Comparison of ENCODE assay signal across 9 mouse cellular contexts in the genomic region with DNA sequence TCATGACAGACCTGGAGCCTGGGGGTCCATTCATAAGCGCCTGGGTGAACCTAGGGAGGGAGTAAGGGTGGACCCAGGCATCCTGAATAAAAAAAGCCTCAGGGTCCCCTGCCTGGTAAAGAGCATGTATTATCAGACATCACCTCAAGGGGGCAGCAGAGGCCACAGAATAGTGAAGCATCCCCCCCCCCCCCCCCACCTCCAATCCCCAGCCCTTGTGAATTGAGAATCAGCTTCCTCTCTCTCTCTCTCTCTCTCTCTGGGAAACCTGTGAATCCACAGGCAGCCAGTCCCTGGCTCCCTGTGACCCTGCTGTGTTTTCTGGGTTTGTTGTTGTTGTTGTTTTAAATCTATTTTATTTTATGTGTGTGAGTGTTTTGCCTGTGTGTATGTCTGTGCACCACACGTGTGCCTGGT. TPM values are rescaled to one million over a fixed set of nuclear protein-coding genes. Genes with fewer than 3 reads are reported as not detected.
A peak's percentile ranks its signal among the peaks of the same experiment; 100 is the strongest.
DNase-seq lines count a peak whose midpoint lies in the region; ATAC-seq and TF ChIP-seq lines count a peak whose summit lies in the region.
"Had no signal": no experiment of that assay in that cellular context is flagged by ENCODE, and none has a peak within 500 bp of the region (broad histone marks: within the 10 kb centered on the region; RNA-seq: fewer than 3 reads in every experiment).

No protein-coding gene starts in this region.

- H3K9me3 ChIP-seq in midbrain, embryonic 15.5 days = no peaks in the 10 kb centered on the region
- H3K9me3 ChIP-seq: embryonic facial prominence, embryonic 12.5 days had no signal

- no peaks in the 10 kb centered on the region for H3K27me3 ChIP-seq in midbrain, embryonic 15.5 days (replicated peaks)
- H3K27me3 ChIP-seq: embryonic facial prominence, embryonic 12.5 days had no signal

- H3K36me3 ChIP-seq in midbrain, embryonic 15.5 days (replicated peaks) = no peaks in the 10 kb centered on the region
- H3K36me3 ChIP-seq: embryonic facial prominence, embryonic 12.5 days had no signal

- no peak overlapping the region for H3K4me3 ChIP-seq in cortical plate, adult 2 months (ENCODE audit: insufficient read depth, low read length)
- H3K4me3 ChIP-seq in midbrain, embryonic 15.5 days = no peak overlapping the region
- H3K4me3 ChIP-seq: embryonic facial prominence, embryonic 12.5 days had no signal

- H3K4me1 ChIP-seq in cortical plate, adult 2 months (ENCODE audit: control insufficient read depth, insufficient read depth, low read length) = no peaks in the 10 kb centered on the region
- H3K4me1 ChIP-seq in midbrain, embryonic 15.5 days = peaks cover 3% of the 10 kb centered on the region; the same call in 1 of the 2 replicates
- H3K4me1 ChIP-seq: embryonic facial prominence, embryonic 12.5 days had no signal

- no peak for TF ChIP-seq POLR2A in cortical plate, adult 2 months (IDR thresholded peaks at IDR 0.05; ENCODE audit: extremely low read depth, insufficient read depth, low read length)

- no peak overlapping the region for H3K4me2 ChIP-seq in midbrain, embryonic 15.5 days
- H3K4me2 ChIP-seq: embryonic facial prominence, embryonic 12.5 days had no signal

- no peak overlapping the region for H3K27ac ChIP-seq in cortical plate, adult 2 months (ENCODE audit: insufficient read depth, low read length)
- no peak overlapping the region for H3K27ac ChIP-seq in midbrain, embryonic 15.5 days
- H3K27ac ChIP-seq: embryonic facial prominence, embryonic 12.5 days had no signal

- DNase-seq in left cerebral cortex, adult 18-20 months (ENCODE audit: low spot score in 2 of 2) = peak; percentile 28 to 73
- DNase-seq in left cerebral cortex, adult 11 months (ENCODE audit: low spot score) = no peak
- peak; percentile 52 for DNase-seq in Muller cell, postnatal 12 days (ENCODE audit: inconsistent ontology term)
- peak; percentile 68 to 71 for DNase-seq in heart, postnatal 36 days
- DNase-seq in layer of hippocampus, postnatal 14 days (ENCODE audit: low spot score in 2 of 2) = peak; percentile 40 to 68
- peak; percentile 75 for DNase-seq in thymus, postnatal 25 days

- intact Hi-C loops in heart, postnatal 36 days (cut with DNase I) = loop anchor here (1.0 to 10.0 kb wide), 8 partner anchors 94 to 698 kb away; no protein-coding TSS in a partner anchor

- peak; percentile 33; the same call in 1 of the 2 replicates for TF ChIP-seq CTCF in cortical plate, adult 2 months (IDR thresholded peaks at IDR 0.05; ENCODE audit: extremely low read depth, insufficient read depth, low read length)

- H3K9ac ChIP-seq in midbrain, embryonic 15.5 days = no peak overlapping the region
- H3K9ac ChIP-seq: embryonic facial prominence, embryonic 12.5 days had no signal

- ATAC-seq in midbrain, embryonic 15.5 days (replicated peaks) = peak; percentile 39; the same call in 1 of the 2 replicates

- WGBS in midbrain, embryonic 15.5 days = 14% methylated on average over 2 of the region's 2 CpGs

RNA-seq across cellular contexts. Expression of gene Psmg3, which starts 11.8 kb away (rescaled TPM):
- 10 to 100 TPM; 19.3 TPM for total RNA-seq in left cerebral cortex, adult 18-20 months (2021)
- polyA plus RNA-seq in cortical plate, adult 2 months (2012; rRNA removed) = 30.5 and 32.9 TPM in 2 replicates
- 10 to 100 TPM in 1 of 2 experiments, 1 to 10 TPM in 1; 9.5 to 11.8 TPM for total RNA-seq in heart, postnatal 36 days (2021)
- total RNA-seq in layer of hippocampus, postnatal 14 days (2021) = 10 to 100 TPM; 17.5 to 18.8 TPM
- polyA plus RNA-seq in midbrain, embryonic 15.5 days (2015; fragmentation: Nextera tagmentation; extraction: Ambion mirVana) = 74.0 and 78.2 TPM in 2 replicates

RNA-seq across cellular contexts. Expression of gene Gm26938, which starts 12.3 kb away (rescaled TPM):
- not detected for total RNA-seq in left cerebral cortex, adult 18-20 months (2021)
- not detected in 2 replicates for polyA plus RNA-seq in cortical plate, adult 2 months (2012; rRNA removed)
- total RNA-seq in heart, postnatal 36 days (2021) = not detected
- not detected for total RNA-seq in layer of hippocampus, postnatal 14 days (2021)
- polyA plus RNA-seq in midbrain, embryonic 15.5 days (2015; fragmentation: Nextera tagmentation; extraction: Ambion mirVana) = not detected in 2 replicates
- polyA plus RNA-seq: embryonic facial prominence, embryonic 12.5 days had no signal

RNA-seq across cellular contexts. Expression of gene Tmem184a, which starts 18.8 kb away (rescaled TPM):
- under 1 TPM; 0.35 to 0.53 TPM for total RNA-seq in left cerebral cortex, adult 18-20 months (2021)
- 0.04 and 0.21 TPM in 2 replicates for polyA plus RNA-seq in cortical plate, adult 2 months (2012; rRNA removed)
- total RNA-seq in heart, postnatal 36 days (2021) = not detected
- under 1 TPM; 0.48 to 0.57 TPM for total RNA-seq in layer of hippocampus, postnatal 14 days (2021)
- polyA plus RNA-seq in midbrain, embryonic 15.5 days (2015; fragmentation: Nextera tagmentation; extraction: Ambion mirVana) = 0.14 and 0.30 TPM in 2 replicates

RNA-seq across cellular contexts. Expression of gene Mafk, which starts 47.2 kb away (rescaled TPM):
- 1 to 10 TPM; 8.9 to 9.2 TPM for total RNA-seq in left cerebral cortex, adult 18-20 months (2021)
- 7.6 and 7.9 TPM in 2 replicates for polyA plus RNA-seq in cortical plate, adult 2 months (2012; rRNA removed)
- 10 to 100 TPM; 36.9 to 37.7 TPM for total RNA-seq in heart, postnatal 36 days (2021)
- total RNA-seq in layer of hippocampus, postnatal 14 days (2021) = 10 to 100 TPM in 1 of 2 experiments, 1 to 10 TPM in 1; 9.4 to 10.4 TPM
- 18.2 and 18.8 TPM in 2 replicates for polyA plus RNA-seq in midbrain, embryonic 15.5 days (2015; fragmentation: Nextera tagmentation; extraction: Ambion mirVana)
